Mouse (Mus musculus) layer of hippocampus, adult 18-20 months (tissue): ENCODE measurements around the gene Slc25a24. TPM values are rescaled to one million over a fixed set of nuclear protein-coding genes. Genes with fewer than 3 reads are reported as not detected.

Experiments used
- DNase-seq, 2 experiments: peaks; one replicate each; pipeline ENCODE4 v3.0.0; 2022; ENCODE audit warnings: low spot score in 2 of 2
- long read RNA-seq: library from polyadenylated mRNA; stranded (forward); transcript quantifications from one replicate; pipeline ENCODE4 v2.0.0, GENCODE M21; 2021
- total RNA-seq, 2 experiments: library from RNA; stranded (reverse); gene quantifications; 2 replicates each; pipeline ENCODE4 v1.2.3; 2021

Slc25a24 gene
- total RNA-seq, result 1 to 10 TPM; 2.8 to 3.2 TPM
- long read RNA-seq, partial matches to known transcripts, result 0 of 1 reads
- long read RNA-seq, other reads (novel, unspliced or antisense), result 0 of 1 reads

DNA sequence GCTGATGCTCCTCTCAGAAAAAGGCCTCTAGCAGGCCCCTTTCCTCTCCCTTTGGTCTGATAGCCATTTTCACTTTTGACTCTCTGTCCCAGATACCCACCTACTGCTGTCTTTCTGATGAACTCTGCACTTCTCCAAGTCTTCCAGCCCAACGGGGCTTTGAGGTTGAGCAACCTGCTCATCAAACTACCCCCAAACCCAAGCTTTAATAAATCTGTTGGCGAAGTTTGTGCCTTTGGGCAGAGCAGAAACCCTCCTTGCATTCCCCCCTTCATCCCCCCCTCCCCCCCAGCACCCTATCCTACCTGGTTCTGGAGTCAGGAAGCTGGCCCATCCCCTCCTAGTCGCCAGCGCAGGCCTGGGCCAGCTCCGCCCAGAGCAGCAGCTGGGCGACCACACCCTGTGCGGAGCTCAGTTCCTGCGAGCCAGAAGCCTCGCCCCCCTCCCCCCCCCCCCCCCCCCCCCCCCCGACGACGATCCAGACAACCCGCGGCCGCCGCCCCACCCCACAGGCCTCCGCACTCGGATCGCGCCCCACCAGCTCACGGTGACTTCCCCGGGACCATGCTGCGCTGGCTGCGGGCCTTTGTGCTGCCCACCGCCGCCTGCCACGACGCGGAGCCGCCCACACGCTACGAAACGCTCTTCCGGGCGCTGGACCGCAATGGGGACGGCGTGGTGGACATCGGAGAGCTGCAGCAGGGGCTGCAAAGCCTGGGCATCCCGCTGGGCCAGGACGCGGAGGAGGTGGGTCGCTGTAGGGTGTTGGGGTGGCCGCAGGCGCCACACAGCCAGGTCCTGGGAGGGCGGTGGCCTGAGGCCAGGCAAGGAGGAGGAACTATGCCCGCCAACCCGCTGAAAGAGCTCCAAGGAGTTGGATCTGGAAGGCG lies at the start of gene Slc25a24:
Gene Slc25a24 (plus strand): TSS at position 509 of the 890 bp plus-strand sequence.
- no peak for DNase-seq

DNA sequence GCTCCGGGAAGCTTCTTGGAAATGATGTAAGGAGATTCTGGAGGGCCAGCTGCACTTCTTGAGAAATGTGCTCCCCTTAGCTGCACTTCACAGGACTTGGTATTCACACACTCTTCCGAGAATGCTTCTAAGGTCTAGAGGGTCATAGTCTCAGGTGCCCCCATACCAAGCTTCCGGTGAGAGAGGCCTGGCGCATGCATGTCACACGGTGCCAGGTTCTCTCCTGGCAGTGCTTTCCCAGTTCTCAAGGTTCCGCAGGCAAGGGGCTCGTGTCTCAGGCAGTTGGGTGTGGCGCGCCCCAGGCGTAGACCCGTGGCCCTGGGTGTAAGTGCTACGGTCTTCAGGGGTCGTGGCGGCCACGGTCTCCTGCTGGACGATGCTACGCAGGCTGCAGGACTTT lies 42.8 kb upstream of the Slc25a24 start, which contains the start of gene Slc25a54:
Gene Slc25a54 (plus strand): TSS at position 301 of the 400 bp plus-strand sequence.
- no peak for DNase-seq

DNA sequence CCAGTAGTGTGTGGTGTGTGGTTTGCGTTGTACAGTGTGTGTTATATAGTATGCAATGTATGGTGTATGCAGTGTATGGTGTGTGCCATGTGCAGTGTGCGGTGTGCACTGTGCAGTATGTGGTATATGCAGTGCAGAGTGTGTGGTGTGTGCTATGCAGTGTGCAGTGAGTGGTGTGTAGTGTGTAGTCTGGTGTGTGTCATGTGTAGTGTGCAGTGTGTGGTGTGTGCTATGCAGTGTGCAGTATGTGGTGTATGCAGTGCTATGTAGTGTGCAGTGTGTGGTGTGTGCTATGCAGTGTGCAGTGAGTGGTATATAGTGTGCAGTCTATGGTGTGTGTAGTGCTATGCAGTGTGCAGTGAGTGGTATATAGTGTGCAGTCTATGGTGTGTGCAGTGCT lies 38.5 kb upstream of the Slc25a24 start:
- no peak for DNase-seq

DNA sequence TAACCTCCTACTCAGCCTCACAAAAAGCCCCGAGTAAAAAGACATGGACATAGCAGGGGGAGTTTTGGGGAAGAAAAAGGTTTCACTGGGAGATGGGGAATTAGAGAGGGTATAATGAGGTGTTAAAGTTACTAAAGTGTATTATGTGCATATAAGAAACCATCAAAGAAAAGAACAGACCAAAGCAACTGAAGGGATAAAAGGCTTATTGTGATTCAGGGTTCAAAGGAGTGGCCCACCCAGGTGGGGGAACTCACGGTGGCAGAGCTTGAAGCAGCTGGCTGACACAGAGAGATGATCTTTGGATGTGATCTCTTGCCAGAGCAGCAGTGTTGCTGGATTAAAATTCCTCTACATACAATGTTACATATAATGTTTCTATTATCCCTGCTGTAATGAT lies 34.5 kb upstream of the Slc25a24 start:
- DNase-seq, result no peak

DNA sequence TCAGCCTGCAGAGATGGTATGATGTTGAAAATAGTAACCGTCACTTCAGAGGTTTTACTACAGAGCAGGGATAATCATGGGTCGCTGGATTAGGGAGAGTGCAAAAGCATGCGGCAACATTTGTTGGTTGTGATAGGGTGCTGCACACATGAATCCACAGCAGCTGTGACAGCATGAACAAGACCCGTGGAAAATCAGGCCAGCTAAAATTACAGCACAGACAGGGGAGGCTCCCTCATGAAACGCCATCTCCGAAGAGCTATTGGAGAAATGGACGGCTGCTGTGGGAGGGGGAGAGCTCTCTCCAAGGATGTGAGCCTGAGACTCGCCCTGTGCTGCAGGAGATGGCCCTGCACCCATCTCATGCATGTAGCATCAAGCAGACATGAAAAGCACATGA lies 18.2 kb upstream of the Slc25a24 start:
- DNase-seq, result no peak

DNA sequence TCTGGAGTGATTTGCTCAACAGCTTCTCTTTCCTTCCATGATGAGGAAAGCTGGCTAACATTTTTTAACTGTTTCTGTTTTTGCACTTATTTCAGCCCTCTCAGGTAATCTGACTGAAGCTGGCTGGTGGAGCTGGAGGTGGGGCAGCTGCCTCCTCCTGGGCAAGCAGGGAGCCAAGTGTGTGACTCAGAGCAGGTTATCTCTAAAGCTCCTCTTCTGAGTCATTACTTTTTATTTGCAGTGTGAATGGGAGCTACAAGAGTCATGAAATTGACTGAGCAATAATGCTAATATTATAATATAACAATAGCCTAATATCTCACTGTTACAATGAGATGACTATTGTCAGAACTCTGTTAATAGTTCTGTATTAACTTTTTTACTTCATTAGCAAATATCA lies 5.8 kb upstream of the Slc25a24 start:
- no peak for DNase-seq

DNA sequence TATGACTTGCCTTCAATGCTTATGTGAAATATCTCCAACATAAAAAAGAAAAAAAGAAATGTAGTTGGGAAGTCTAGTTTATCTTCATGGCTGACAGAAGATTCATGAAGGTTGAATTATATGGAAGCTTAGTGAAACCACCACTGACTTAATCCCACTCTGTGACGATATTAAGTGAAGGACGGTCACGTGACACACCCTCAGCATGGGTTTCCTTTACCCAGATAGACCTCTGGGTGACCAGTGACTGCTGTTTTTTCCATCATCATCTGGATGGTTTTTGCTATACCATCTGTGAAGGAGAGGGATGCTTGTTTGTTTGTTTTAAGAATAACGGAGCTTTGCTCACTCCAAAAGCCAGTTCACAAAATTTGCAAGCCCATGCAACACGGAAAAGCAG lies 3.4 kb upstream of the Slc25a24 start:
- no peak for DNase-seq

DNA sequence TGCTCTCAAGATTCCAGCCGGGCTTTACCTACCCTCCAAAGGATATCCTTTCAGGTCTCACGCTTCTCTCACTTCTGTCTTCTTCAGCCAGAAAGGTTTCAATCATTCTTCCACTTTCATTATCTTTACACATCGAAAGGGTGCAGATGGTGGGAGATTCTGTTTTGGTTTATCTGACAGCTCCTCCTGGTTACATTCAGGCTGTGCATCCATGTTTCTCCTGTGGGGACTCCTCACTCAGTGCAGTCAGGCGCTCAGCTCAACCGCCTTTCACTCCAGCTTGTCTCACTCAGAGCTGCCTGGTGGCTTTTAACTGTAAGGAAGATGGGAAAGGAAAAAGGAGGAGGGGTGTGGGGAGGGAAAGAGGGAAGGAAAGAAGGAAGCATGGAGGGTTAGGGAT lies 3.0 kb upstream of the Slc25a24 start:
- peak in 1 of 2 experiments; percentile 23 for DNase-seq

DNA sequence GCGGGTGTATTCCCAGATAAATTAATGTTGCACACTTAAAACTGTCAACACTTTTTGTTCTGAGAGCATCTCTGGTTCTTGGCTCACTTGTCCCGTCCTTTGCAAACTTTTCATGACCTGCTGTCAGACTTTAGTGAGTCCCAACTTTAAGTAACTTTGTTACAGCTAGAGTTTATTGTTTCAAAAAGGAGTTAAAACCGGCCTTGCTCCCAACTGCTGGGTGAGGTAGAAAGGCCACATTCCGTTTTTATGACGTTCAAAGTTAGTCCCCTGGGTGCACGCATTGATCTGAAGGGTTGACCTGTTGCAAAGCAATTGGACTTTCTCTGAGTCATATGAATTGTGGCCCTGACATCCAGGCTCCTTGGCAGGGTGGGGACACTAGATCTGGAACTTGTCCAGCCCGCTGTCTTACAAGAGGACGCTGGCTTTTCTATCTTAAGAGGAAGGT lies 607 bp downstream of the Slc25a24 start:
- DNase-seq, result peak in 1 of 2 experiments; percentile 7

DNA sequence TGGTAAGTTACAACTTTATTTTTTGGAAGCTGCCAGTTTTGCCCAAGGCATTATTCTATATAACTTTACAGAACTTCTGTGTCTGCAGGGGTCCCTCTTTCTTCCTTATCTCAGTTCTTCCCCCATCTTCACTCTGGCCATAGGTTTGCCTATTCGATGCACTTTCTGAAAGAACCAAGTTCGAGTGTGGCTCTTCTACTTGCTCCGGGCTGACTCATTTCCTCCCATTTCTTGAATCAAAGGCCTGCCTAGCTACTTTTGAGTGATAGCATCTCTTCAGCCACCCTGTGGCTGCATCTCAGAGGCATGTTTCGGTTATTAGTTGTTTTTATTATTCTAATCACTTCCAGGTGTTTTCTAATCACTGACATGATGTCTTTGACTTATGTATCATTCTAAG lies 1.1 kb downstream of the Slc25a24 start:
- DNase-seq, result no peak

DNA sequence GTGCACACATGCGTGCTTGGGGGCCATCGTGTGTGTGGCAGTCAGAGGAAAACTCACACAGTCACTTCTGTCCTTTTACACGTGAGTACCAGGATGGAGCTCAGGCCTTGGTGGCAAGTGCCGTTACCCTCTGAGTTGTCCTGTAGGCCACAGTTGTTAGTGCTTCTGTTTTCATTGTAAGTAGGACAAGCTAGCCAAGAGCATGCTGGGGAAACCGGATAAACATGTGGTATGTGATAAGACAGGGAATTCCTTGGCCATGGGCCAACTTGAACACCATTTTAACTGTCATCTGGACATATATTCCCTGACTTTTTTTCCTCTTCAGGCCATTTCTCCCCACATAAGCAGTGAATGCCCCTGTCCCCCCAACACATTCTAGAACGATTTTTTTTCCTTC lies 2.6 kb downstream of the Slc25a24 start:
- no peak for DNase-seq

DNA sequence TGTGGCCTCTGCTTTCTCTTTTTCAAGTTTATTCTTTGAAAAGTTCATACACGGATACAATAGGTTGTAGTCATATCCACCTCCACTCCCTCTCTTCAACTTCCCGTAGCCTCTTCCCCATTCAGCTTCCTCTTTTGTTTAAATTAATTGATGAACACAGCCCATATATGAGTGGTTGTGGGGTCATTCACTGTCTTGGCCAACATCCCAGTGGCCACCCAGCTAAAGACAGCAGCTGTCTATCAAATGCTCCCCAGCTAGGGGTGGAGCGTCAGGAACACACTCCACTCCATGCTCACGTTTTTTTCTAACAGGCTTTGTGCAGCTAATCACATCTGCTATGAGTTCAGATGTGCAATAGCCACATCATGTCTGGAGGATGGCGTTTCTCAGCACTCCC lies 6.8 kb downstream of the Slc25a24 start:
- no peak for DNase-seq

DNA sequence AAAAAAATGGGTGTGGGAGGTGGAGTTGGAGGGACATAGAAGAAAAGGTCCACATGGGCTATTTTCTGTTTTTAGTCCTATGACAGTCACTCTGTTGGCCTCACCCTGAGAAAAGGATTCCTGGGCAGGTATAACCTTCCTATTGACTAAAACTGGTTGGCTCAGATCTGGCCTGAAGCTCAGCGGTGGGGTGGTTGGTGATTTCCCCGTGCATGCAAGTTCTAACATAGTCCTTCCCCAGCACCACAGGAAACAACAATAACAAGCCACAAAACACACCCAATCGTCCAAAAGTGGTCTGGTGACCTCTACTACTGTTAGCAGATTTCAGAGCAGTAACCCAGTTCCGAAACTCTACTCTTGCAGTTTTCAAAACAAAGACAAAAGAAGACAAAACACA lies 10.0 kb downstream of the Slc25a24 start:
- no peak for DNase-seq

DNA sequence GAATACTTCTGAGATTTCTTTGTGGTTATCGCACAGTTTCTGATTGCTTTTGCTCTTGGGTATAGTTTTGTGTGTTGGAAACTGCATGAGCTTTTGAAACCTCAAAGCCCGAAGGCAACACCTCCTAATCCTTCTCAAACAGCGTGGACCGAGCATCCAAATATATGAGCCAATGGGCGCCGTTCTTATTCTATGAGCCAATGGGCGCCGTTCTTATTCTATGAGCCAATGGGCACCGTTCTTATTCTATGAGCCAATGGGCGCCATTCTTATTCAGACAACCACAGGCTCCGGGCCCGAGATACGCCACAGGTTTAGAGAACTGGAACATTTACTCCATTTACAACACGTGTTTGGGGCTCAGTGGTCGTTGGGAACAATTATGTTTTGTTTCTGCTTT lies 11.1 kb downstream of the Slc25a24 start:
- DNase-seq, result no peak

DNA sequence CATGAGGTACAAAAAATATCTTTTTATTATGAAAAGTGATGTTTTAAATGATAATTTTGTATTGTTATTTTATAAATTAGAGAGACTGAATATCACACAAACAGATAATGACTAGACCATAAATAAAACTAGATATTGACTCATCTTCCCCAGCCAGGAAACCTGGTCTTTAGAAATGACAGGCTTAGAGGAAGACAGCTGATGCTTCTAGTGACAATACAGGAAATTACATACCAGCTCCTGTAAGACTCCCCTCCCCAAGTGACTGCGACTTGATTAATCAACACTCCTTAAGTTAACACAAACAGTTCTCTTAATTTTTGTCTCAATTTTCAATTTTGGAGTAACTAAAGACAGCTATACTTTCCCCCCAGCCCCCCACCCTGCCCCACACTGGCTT lies 12.4 kb downstream of the Slc25a24 start:
- no peak for DNase-seq

DNA sequence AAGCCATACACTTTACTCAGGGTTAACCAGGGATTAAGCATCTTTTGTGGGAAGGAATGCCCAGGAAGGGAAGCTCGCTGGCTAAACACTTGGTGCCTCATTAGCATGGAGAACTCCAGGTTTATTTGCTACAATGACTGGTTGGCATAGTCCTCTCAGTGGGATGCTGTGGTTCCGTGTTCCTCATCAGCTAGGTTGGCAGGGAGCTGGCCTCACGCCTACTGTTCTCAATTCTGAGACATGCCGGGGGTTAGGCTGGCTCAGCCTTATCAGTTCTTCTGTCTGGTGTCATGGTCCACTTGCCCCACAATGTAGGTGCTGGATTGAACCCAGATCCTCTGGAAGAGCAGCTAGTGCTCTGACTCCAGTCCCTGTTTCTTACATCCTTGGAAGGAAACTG lies 29.6 kb downstream of the Slc25a24 start:
- DNase-seq, result no peak

DNA sequence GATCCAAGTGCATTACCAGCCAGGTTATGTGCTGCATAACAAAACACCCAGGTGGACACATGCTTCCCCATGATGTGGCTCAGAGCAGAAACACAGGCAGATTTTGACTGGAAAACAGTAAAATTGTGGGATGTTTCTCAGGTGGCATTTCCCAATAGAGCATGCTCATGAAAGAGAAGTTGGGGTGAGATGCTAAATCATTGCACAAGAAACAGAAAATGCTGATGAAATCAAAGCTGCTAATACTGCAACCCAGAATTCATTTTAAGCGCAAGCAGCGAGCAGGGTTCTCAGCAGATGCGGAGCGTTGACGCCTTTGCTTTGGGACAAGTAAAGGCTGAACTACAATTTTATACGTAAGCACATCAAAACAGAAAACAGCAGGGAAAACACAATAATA lies 30.5 kb downstream of the Slc25a24 start:
- no peak for DNase-seq

DNA sequence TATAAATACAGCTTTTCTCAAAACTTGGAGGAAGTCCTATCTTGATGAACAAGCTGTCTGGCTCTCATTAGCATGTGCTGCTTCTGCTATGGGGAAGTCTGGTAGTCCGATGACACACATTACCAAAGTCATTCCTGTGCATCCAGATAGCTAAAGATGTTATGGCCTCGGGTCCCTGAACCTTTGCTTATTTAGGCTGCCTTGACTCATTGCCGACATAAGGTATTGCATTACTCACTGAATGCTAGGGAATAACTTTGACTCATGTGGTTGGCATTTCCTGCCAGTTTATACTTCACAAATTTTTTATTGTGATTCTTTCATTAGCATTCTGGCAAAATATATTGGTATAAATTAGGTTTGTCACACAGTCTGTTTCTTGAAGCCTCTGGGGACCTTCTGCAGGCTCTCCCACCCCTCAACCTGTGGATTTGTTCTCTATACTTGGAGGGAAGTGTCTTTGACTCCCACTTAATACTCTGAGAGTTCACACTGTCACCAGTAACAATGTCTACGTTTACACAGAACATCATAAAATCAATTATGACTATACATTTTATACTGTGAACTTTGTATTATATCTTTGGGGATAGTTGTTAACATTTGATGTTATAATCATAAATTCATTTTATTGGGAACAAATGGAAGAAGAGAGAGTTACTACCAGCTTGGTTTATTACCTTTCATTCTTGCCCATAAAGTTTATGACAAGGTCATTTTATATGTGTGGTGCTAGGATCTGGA lies 33.1 kb downstream of the Slc25a24 start:
- DNase-seq, result no peak

DNA sequence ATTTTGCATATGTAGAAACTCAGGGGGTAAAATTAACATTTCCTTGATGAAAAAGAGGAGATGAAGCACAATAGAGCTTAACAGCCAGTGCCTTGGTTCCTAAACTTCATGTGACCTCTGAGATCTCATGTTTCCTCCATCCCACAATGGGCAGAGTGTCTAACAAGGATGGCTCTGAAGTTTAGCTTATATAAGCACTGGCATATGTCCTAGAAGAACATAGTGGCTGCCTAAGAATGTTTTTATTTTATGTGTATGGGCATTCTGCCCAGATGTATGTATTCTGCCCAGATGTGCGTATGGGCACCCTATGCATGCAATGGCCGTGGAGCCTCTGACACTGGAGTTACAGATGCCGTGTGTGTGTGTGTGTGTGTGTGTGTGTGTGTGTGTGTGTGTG lies 34.5 kb downstream of the Slc25a24 start:
- no peak for DNase-seq

DNA sequence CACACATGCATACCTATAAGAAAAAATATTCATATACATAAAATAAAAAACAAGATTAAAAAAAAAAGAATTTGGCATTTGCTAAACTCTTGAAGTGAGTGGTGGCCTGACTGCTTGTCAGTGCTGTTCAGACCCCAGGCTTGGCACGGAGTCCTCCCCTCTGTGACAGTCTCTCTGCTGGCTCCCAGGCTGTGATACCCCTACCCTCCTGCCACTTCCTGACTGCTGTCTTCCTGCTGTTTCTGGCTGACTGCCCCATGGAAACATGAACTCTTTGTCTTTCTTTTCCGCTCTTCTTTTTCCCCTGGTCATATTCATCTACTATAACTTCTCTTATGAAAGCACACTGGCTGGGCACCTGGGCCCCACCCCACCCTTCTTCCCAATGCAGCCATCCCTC lies 41.1 kb downstream of the Slc25a24 start:
- DNase-seq, result no peak

DNA sequence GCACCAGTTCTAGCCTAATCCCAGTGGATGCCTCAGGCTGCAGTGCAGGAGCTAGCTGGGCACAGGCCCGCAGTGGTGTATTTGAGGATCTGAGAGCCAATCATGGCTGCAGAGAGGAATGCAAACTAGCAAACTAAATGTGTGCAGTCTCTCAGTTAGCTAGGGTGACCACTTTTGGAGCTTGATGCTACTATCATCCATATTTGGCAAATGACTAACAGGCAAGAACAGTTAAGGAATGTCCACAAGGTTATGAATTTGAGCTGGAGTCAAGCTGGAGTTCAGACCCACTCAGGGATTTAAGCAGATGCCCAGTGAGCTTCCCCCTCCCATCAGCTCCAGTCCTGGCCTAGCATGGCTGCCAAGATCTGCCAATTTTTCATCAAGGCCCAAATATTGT lies 41.7 kb downstream of the Slc25a24 start:
- no peak for DNase-seq

DNA sequence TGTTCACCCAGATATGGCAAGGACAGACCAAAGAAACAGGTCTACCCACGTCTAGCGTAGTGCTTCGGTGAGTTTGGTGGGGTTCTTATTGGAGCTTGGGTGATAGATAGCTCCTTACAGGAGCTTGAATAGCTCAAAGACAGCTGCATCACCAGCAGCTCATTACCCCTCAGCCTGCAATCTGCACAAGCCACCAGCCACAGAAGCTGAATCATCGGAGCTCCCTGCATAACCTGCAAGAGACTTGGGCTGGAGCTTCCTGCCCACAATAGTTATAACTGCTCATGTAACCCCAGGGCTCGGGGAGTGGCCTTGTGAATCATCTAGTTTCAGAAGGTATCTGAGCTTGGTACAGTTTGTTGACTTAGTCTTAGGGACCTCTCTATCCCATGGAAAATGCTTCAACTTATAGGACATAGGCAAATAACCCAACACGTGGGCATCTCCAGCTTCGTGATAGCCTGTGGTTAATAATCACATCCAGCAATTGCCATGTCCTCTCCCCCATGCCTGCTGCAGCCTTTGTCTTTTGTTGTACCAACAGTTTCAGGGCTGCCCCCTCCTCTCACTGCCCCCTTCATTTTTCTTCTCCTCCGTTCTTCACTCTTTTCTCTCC lies 42.4 kb downstream of the Slc25a24 start:
- DNase-seq, result no peak
